8 mouse cellular contexts compared by ENCODE assay signal in the genomic region with DNA sequence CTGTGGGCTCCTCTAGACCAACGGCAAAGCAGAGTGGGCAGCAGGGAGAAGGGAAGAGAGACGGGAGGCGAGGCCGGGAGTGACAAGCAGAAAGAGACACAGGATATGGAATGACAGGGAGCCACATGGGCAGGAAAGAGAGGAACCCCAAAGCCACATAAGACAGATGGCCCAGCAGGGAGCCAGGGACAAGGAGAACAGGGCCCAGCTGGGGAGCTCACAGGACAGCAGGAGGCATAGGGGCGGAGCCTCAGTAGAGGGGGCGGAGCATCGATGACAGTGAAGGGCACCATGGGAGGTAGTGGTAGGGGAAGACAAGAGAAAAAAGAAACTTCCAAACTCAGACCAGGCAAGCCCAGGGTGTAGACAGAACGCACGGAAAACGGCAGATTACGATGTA. TPM values are rescaled to one million over a fixed set of nuclear protein-coding genes. Genes with fewer than 3 reads are reported as not detected.
DNase-seq lines count a peak whose midpoint lies in the region; ATAC-seq and TF ChIP-seq lines count a peak whose summit lies in the region.

No protein-coding gene starts in this region.

- H3K4me2 ChIP-seq in neural tube, embryonic 11.5 days (ENCODE audit: low read depth): no peak overlapping the region
- H3K4me2 ChIP-seq in neural tube, embryonic 15.5 days: no peak overlapping the region

- WGBS in neural tube, embryonic 11.5 days: 43% methylated on average over 11 of the region's 11 CpGs
- 40% methylated on average over 11 of the region's 11 CpGs for WGBS in neural tube, embryonic 15.5 days

- peak overlapping the region; percentile 62 for H3K4me3 ChIP-seq in gastrocnemius, adult 2 months
- no peak overlapping the region for H3K4me3 ChIP-seq in neural tube, embryonic 11.5 days (ENCODE audit: low read depth, low read length)
- no peak overlapping the region for H3K4me3 ChIP-seq in neural tube, embryonic 15.5 days (replicated peaks)

- peak overlapping the region; percentile 91 for H3K27ac ChIP-seq in gastrocnemius, adult 2 months
- H3K27ac ChIP-seq in neural tube, embryonic 11.5 days (ENCODE audit: low read depth, low read length): peak overlapping the region; percentile 39; the same call in 1 of the 2 replicates
- H3K27ac ChIP-seq in neural tube, embryonic 15.5 days (replicated peaks): peak overlapping the region; percentile 38

- peak; percentile 63 for DNase-seq in gastrocnemius, adult 2 months
- DNase-seq in gastrocnemius, postnatal 10 days: no peak
- DNase-seq in neural tube, embryonic 11.5 days (ENCODE audit: low spot score): peak; percentile 52
- DNase-seq in neural tube, embryonic 10.5 days (ENCODE audit: extremely low spot score, low spot score): no peak
- DNase-seq in layer of hippocampus, adult 8-10 months (ENCODE audit: low spot score in 2 of 2): peak; percentile 69
- no peak for DNase-seq in right cerebral cortex, adult 18-20 months
- no peak for DNase-seq in gastrocnemius, postnatal 25 days

- no peaks in the 10 kb centered on the region for H3K9me3 ChIP-seq in neural tube, embryonic 11.5 days (ENCODE audit: control insufficient read depth, low read length)
- H3K9me3 ChIP-seq in neural tube, embryonic 15.5 days (replicated peaks): no peaks in the 10 kb centered on the region

- intact Hi-C loops in gastrocnemius, adult 2 months (cut with DNase I): no loop called here

- no peaks in the 10 kb centered on the region for H3K36me3 ChIP-seq in neural tube, embryonic 11.5 days (ENCODE audit: control insufficient read depth, insufficient read depth, low read length)
- H3K36me3 ChIP-seq in neural tube, embryonic 15.5 days: no peaks in the 10 kb centered on the region

- no peak for TF ChIP-seq CTCF in gastrocnemius, adult 2 months (IDR thresholded peaks at IDR 0.05)

- no peak for ATAC-seq in neural tube, embryonic 11.5 days (ENCODE audit: insufficient read depth, low FRiP score, low TSS enrichment)
- no peak for ATAC-seq in neural tube, embryonic 15.5 days (ENCODE audit: low FRiP score)

- no peak overlapping the region for H3K9ac ChIP-seq in neural tube, embryonic 11.5 days (ENCODE audit: low read length)
- H3K9ac ChIP-seq in neural tube, embryonic 15.5 days (replicated peaks): no peak overlapping the region

- no peaks in the 10 kb centered on the region for H3K27me3 ChIP-seq in neural tube, embryonic 11.5 days (ENCODE audit: control insufficient read depth, insufficient read depth, low read length)
- no peaks in the 10 kb centered on the region for H3K27me3 ChIP-seq in neural tube, embryonic 15.5 days (replicated peaks)

- peaks cover 10% of the 10 kb centered on the region for H3K4me1 ChIP-seq in neural tube, embryonic 11.5 days (ENCODE audit: control insufficient read depth, insufficient read depth, low read length)
- H3K4me1 ChIP-seq in neural tube, embryonic 15.5 days: peaks cover 33% of the 10 kb centered on the region

RNA-seq across cellular contexts. Expression of a gene that starts 55.6 kb away (rescaled TPM):
- 10 to 100 TPM; 19.6 to 24.6 TPM for total RNA-seq in gastrocnemius, adult 2 months (2021)
- total RNA-seq in gastrocnemius, postnatal 10 days (2021): 10 to 100 TPM; 36.2 to 42.0 TPM
- polyA plus RNA-seq in neural tube, embryonic 11.5 days (2014; fragmentation: Nextera tagmentation; extraction: Ambion mirVana): 1.3 and 1.5 TPM in 2 replicates
- 10 to 100 TPM; 56.0 to 66.0 (median 61.1) TPM for total RNA-seq in layer of hippocampus, adult 8-10 months (2022)
- 3.0 and 5.5 TPM in 2 replicates for polyA plus RNA-seq in neural tube, embryonic 15.5 days (2015; fragmentation: Nextera tagmentation; extraction: Ambion mirVana)
- total RNA-seq in gastrocnemius, postnatal 25 days (2021): 10 to 100 TPM; 25.7 to 28.0 TPM

Comparison
In these comparisons a context has a peak if more than half of its experiments do, and no peak if none do; other contexts are left out.
1. DNase-seq: peak in gastrocnemius, adult 2 months (single experiment), neural tube, embryonic 11.5 days (single experiment) and layer of hippocampus, adult 8-10 months (2 of 2); none in gastrocnemius, postnatal 10 days (single experiment), neural tube, embryonic 10.5 days (single experiment), right cerebral cortex, adult 18-20 months (single experiment) and gastrocnemius, postnatal 25 days (single experiment).
2. H3K27ac ChIP-seq: peak in every context shown above with its lines; median percentile 91 in gastrocnemius, adult 2 months; 39 in neural tube, embryonic 11.5 days; 38 in neural tube, embryonic 15.5 days.